Mouse (Mus musculus): Measurements from ENCODE around the gene Slc15a1.
"Not testable (repeated sequence)": the region's sequence is repeated elsewhere in the genome, so short reads cannot be mapped to it uniquely, and the experiment has no call there.

Slc15a1 gene

DNA sequence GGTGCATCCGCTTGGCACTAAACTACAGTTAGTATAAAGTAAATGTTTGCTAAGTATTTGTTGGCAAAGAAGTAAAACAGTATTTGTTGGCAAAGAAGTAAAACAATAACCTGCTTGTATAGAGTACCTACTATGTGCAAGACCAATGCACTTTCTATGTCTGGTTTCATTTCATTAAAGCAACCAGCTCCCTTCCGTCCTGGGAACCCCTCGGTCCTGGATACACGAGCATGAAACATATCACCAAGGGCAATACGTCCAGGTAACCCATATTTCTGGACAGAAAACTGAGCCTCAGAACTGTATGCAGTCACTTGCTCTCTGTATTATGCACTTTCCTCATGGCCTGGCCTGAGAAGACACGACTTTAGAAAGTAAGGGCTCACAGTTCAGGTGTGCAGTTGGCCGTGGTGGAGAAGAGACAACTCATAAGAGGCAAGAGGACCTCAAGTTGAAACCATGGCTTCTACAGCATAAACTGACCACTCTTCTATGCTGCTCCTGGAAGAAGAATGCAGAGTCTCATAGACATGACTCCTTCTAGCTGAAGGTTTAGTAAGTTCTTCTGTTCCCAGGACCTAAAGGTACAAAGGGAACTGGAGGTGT lies 53.5 kb downstream of the Slc15a1 start:
- DNase-seq (ENCODE audit: low spot score), result no peak

DNA sequence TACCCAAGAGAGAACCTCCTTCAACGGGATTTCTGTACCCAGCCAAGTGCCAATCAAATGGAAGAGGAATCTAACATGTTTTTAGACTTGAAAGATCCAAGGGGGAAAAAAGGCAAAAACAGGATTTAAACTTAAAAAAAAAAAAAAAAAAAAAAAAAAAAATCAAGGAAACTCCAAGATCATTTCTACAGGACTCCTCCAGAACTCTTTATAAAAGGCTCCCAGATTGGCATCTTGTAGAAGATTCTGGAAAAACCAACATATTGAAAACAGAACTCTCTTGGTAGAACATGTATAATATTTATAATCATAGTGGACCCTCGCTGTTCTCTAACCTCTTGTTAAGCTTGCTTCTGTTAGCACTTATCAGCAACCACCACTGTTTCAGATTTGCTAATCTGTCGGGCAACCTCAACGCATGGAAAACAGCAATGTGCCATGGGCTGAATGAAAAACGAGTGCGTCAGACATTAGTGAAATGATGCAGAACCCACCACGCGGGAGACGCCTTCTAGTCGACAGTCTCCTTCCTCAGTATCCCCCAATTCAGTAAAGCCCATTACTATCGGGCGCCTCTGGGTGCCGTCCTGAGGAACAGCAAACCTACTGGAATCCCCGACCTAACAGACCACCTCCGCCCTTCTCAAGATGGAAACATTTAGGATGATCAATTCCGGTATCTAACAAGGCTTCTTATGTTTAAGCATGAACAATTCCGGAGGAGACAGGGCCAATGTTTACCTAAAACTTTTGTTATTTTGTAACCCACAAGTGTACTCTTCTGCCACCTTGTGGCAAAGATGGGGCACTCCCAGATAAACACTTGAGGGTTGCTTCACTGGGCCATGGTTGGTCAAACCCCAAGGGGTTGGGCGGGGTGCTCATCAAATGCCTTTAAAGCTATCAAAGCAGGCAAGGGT lies 54.3 kb downstream of the Slc15a1 start:
- peak; percentile 45 for DNase-seq (ENCODE audit: low spot score)

DNA sequence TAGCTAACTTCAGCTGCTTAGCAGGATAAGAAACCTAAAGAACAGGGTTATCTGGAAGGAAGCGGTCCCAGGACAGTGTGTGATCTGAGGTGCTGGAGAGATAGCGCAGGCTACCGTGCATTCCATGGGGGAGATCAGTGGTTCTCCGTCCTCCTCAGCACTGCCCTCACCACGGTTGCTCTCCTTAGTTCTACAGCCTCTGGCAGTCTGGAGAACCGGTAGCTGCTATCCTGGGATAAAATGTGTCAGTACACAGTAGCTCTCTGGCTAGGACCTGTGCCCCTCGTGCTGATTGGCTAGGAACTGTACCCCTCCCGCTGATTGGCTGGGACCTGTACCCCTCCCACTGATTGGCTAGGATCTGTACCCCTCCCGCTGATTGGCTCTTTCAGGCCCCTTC lies 58.1 kb downstream of the Slc15a1 start:
- DNase-seq (ENCODE audit: low spot score), result no peak

DNA sequence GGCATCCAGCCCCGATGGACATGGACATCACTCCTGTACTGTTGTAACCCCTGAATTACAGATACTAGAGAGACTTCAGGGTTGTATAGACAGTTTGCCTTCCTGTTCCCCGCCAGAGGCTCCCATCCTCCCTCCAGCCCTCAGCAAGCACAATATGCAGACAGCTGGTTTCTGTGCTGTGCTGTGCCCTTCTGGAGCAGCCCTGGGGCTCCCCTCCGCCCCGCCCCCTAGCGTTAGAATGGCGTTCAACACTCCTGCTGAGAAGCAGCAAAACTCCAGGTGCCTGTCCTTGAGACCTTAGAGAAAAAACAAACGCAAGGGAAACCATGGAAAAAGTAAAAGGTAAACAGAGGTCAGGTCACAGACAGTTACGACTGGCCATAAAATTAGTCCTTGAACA lies 59.9 kb downstream of the Slc15a1 start:
- DNase-seq (ENCODE audit: low spot score), result peak; percentile 49

DNA sequence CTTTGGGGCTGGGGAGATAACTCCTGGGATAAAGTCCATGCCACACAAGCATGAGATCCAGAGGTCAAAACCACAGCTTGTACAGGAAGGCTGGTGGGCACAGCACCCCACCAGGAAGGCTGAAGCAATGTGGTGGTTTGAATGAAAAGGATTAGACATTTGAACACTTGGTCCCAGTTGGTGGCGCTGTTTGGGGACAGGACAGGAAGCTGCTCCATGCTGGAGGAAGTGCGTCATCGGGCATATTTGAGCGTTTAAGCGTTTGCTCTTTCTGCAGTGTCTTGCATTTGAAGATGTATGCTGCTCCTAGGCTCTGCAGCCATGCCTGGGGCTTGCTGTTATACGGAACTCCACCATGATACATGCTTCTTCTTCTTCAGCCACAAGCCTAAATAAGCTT lies 64.2 kb downstream of the Slc15a1 start:
- DNase-seq (ENCODE audit: low spot score), result no peak

DNA sequence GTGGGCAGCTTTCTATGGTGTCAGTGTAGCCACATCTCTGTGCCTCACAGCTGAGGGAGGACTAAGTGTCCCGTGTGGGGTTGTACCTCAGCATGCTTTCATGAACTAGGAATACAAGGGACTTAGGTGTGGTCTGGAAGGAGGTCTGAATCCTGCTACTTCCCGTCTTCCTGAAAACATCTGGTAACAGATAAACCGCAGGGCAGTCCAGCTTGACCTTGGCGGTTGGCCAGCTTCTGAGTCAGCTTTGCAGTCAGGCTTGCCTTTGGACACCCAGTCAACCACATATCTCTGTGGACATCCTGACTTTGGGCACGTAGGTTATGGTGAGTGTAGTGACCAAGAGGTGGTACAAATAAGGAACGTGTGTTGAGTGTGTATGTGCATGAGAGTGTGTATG lies 68.0 kb downstream of the Slc15a1 start:
- peak; percentile 87 for DNase-seq (ENCODE audit: low spot score)

DNA sequence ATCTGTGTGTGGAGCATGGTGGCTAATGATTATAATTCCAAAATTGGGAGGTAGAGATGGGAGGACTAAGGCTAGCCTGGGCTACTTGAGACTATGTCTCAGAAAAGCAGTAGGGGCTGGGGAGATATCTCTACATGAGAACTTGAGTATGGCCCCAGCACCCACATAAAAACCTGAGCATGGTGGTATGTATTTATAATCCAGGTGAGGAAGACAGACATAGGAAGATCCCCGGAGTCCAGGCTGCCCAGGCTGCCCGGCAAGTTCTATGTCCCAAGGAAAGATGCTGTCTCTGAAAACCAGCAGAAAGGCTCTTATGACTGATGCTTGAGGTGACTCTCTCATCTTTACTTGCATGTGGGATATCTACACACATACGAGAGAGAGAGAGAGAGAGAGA lies 68.6 kb downstream of the Slc15a1 start:
- no peak for DNase-seq (ENCODE audit: low spot score)

DNA sequence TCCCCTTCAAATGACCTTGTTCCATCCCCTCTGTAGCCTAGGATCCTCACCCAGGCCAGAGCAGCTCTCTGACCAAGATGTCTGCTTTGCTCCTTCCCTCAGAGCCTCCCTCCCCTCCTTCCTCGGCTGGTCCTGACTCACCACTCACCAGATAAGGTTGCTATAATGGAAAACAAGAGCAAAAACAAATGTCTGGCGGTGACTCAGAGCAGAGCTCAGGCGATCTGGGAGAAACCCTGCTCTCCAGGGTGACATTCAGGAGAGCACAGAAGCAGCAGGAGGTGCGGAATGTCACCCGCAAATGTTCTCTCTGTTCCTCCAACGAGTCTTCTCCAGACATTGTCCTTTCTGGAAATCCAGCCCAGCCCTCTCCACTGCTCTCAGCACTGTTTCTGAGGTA lies 69.3 kb downstream of the Slc15a1 start:
- DNase-seq (ENCODE audit: low spot score), result peak; percentile 73

DNA sequence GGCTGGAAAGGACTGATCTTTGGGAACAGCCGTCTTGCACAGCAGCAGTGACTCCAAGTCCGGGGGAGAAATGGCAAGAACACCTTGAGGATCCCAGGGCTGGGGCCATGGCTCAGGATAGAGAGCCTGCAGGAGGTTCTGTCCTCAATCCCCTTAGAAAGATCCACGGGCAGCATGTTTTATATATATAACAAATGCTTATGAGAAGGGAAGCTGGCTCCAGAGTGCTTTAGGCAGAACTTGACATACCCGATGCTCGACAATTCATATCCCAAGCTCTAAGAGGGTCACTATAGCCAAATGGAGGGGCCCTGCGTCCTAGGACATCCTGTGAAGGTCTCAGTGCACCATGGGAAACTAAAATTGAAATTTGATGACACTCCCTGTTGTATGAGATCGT lies 73.8 kb downstream of the Slc15a1 start:
- DNase-seq (ENCODE audit: low spot score), result no peak

DNA sequence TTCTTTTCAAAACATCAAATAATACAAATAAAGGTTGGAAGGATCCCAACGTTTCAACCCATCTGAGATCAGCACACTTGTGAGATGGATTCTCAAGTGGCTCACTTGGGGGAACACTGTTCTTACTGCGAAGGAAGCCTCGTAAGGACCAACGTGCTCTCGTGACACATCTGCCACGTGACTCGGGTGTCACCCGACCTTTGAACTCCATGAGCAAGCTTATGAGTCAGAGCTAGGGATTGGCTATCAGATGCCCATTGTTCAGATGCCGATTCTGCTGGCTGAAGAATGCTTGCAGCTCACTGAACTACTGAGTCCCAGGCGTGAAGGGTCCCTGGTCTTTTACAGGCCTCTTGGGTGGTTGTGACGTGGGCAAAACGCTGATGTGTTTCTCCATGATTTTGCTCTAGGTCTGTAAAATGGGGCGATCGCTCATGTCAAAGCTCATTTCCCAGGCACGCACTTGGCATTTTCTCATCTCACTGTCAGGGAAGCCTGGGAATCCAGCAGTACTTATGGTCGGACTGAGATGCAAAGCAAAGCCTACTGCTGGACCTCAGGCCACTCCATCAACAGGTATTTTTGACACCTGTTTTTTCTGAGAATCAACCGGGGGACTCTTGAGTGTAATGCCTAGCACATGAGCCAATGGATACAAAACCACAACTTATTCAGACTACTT lies 75.1 kb downstream of the Slc15a1 start:
- DNase-seq (ENCODE audit: low spot score), result no peak

DNA sequence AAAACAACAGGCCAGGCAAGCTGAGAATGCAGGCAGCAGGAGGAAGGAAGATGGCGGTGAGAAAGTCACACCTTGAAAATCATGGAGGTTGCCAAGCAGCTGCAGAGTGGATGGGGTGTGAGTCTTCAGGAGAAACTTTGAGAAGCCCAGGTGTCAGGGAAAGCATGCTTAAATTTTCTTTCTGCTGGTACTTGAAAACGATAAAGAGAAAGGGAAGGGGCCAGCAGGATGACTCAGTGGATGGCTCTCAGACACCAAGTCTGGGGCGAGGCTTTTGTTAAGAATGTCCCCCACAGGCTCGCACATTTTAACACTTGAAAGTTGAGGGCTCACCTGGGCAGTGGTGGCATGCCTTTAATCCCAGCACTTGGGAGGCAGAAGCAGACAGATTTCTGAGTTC lies 76.9 kb downstream of the Slc15a1 start:
- DNase-seq (ENCODE audit: low spot score), result no peak

DNA sequence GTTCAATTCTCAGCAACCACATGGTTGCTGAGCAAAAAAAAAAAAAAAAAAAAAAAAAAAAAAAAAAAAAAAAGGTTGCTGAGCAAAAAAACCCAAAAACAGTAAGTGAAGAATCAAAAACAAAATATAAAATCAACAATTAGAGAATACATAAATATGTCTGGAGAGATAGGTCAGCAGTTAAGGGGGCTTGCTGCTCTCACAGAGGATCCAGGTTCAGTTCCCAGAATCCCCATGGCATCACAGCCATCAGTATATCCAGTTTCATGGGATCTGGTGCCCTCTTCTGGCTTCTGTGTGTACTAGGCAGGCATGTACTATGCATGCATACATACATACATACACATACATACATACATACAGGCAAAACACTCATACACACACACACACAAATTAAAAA lies 78.3 kb downstream of the Slc15a1 start:
- no peak for DNase-seq (ENCODE audit: low spot score)

DNA sequence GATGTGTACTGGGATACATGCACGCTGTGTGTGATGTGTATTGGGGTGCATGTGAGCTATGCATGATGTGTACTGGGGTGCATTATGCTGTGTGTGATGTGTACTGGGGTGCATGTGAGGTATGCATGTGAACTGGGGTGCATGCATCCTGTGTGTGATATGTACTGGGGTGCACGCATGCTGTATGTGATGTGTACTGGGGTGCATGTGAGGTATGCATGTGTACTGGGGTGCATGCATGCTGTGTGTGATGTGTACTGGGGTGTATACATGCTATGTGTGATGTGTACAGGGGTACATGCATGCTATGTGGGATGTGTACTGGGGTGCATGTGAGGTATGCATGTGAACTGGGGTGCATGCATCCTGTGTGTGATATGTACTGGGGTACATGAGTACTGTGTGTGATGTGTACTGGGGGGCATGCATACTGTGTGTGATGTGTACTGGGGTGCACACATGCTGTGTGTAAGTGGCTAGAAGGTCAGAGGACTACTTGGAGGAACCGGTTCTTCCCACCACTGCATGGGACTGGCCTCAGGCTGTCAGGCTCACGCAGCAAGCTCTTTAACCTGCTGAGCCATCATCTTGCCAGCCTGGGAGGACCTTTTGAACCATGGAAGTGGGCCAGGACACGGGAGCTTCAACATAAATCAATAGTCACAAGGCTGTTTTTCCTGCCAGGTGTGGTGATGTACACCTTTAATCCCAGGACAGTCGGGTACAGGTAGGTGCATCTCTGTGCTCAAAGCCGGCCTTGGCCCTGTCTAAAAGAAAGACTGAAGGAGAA lies 79.9 kb downstream of the Slc15a1 start:
- no peak for DNase-seq (ENCODE audit: low spot score)

DNA sequence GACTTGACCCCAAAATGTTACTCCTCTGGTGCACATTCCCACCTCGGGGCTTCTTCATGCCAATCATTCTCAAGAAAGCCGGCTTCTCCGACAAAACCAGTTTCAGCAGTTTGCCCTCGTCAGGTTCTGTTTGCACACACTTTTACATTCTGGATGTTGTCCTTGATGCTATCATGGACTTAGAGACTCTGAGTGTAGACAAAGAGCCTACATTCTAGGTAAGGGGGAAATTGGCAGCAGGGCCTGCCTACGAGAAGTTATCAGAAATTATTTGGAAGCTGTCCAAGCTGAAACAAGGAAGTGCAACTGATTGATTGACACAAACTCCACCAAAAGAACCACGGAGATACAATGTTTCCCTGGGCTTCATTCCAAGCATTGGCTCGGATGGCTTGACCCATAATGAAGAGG lies 81.7 kb downstream of the Slc15a1 start:
- DNase-seq (ENCODE audit: low spot score), result no peak

DNA sequence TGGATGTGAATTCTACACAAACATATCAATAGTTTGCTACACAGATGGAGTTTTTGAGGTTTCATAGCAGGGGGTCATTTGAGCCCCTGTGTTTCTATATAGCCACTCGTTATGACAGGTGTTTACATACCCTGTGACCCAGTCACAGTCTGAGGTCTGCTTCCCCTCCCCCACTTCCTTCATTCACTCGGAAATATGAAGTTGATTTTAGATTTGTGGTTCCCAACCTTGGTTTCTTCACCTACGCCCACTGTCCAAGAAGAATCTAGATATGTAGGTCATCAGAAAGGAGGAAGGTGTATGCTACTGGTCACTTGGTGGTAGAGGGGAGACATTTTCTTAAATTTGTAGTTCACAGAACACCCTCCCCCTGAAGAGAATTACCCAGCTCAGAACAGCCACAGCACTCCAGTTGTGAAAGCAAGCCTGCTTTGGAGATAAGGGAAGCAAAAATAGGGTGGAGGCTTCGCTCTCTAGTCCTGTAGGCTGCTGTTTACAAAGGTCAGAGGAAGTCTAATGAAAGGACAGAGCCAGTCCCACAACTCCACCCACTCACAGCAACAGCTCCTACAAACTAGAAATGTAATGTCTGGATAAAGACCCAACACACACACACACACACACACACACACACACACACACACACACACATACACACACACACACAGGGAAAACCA lies 82.2 kb downstream of the Slc15a1 start:
- no peak for DNase-seq (ENCODE audit: low spot score)

DNA sequence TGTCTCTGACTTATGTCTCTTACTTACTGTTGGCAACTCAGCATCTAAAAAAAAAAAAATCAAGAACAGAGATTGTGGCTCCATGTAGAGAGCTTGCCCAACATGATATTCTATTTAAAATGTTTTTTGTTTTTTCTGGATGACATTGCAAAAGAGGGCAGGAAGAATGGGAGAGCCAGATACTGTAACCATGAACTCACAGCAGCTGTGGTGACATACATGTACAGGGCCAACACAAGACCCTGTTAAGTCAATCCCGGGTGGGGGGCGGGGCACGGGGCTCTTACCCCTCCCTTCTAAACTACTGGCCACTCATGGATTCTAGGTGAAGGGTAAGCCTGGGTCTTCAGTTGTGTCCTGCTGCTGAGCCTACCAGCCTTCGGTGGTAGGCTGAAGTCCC lies 83.1 kb downstream of the Slc15a1 start:
- DNase-seq (ENCODE audit: low spot score), result no peak

DNA sequence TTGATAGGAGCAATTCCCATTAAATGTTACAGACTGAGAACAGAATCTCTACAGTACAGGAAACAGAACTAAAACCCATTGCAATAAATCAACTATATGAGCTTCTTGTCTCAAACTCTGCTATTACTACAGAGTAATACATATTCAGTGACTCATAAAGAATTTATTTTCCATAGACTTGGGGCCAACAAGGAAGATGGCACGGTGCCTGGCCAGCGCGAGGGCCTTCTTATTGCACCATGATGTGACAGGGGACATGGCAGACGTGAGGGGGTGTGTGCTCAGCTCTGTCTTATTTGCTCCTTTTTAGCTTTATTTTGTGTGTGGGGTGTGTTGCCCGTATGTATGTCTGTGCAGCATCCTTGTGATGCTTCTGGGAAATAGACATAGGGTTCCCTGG lies 87.5 kb downstream of the Slc15a1 start:
- no peak for DNase-seq (ENCODE audit: low spot score)

DNA sequence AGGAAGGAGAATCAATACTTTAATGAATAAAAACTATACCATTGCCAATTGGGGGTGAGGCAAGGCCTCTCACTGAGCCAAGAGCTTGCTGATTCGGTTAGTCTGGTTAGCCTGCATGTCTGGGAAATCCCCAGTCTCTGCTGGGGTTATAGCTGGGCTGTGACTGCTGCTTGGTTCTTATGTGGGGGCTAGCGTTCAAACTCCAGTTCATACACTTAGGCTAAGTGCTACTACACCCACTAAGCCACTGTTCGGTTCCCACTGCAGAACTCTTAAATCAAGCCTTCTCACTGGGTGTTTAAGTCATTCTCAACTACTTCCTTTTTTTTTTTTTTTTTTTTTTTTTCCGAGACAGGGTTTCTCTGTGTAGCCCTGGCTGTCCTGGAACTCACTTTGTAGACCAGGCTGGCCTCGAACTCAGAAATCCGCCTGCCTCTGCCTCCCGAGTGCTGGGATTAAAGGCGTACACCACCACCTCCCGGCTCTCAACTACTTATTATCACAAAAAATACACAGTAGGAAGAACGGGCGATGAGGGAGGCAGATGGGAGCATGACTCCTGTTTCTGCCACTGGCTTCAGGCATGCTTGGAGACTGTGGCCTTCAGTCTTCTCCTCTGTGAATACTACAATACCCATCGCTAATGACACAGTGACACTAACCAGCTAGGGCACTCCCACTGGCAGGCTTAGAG lies 88.3 kb downstream of the Slc15a1 start:
- no peak for DNase-seq (ENCODE audit: low spot score)

DNA sequence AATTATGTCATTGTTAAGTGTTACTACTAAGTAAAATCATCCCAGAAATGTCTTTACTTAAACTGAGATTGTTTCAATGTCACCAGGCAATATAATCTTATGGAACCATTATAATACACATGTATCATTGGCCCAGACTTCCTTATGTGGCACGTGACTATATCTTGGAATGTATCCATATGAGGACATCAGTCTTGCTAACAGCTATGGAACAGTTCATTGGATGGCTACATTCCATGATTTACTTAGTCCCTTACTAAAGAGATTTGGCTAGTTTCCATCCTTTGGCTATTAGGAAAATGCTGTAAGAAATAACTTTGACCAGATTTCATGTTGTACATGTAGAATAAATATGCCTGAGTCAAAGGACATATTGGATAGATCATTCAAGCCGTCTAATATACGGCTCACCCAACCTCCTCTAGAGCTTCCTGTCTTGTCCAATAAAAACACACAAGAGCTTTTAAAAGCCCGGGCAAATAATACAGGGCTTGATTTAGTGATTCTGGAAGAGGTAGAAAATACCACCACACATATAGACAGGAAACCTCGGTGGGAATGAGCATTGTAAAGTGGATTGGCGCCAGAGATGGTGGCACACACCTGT lies 90.3 kb downstream of the Slc15a1 start:
- DNase-seq (ENCODE audit: low spot score), result no peak

DNA sequence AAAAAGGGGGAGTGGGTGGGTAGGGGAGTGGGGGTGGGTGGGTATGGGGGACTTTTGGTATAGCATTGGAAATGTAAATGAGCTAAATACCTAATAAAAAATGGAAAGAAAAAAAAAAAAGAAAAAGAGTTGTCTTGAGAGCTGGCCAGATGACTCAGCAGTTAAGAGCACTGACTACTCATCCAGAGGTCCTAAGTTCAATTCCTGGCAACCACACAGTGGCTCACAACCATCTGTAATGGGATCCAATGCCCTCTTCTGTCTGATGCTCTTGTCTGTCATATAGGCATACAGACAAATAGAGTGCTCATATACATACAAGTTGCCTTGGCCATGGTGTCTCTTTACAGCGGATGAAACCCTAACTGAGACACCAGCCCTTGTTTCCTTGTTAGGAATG lies 91.3 kb downstream of the Slc15a1 start:
- not testable (repeated sequence) for DNase-seq (ENCODE audit: low spot score)
